Mouse (Mus musculus): ENCODE results near the gene Neurl1b.

DNA sequence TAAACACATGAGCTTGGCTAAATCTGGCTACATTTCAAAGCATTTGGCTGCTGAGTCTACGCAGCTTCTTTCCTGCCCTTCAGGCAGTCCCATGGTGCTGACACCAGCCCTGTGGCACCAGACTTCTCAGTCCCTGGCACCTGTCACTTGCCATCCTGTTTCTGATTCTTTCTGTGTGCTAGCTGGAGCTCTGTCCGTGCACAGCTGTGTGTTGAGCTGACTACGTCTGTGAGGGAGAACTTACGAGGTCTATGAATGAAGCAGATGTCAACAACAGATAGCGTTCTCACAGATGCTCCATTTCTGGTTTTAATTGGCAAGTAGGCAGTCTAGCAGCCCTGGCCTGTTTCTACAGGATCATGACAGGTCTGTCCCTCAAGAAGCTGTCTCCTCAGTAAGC is 24.0 kb upstream of the Neurl1b start:
- TF ChIP-seq CTCF (IDR thresholded peaks at IDR 0.05; ENCODE audit: borderline replicate concordance, control insufficient read depth, extremely low read depth, insufficient read depth, low read length, poor library complexity) (no peak), POLR2A (IDR thresholded peaks at IDR 0.05; ENCODE audit: control insufficient read depth, extremely low read depth, insufficient read depth, low read length, poor library complexity) (no peak)
